Mouse (Mus musculus): Measurements from ENCODE around the gene Mapk12.

Mapk12 gene

GRCm38 (mm10) chr15:89171526-89172051, 31.1 kb upstream of the Mapk12 start:
- DNase-seq (ENCODE audit: low spot score in 2 of 2): no peak

DNA sequence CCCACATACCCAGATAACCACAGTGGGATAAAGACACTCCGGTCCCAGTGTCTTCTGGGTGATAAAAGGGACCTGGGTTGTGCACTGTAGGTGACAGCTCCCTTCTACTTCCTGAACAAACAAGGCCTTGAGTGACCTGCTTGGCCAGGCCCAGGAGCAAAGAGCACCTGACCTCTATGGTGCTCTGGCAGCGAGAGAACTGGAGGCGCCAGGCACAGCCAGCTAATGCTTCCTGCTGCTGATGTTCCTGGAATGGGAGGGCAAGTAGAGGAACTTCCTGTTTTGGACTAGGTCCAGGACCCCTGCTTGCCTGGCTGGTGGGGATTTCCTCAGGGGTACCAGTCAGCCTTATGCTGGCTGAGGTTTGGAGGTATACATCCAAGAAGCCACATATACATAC, 29.6 kb upstream of the Mapk12 start:
- no peak for DNase-seq (ENCODE audit: low spot score in 2 of 2)

DNA sequence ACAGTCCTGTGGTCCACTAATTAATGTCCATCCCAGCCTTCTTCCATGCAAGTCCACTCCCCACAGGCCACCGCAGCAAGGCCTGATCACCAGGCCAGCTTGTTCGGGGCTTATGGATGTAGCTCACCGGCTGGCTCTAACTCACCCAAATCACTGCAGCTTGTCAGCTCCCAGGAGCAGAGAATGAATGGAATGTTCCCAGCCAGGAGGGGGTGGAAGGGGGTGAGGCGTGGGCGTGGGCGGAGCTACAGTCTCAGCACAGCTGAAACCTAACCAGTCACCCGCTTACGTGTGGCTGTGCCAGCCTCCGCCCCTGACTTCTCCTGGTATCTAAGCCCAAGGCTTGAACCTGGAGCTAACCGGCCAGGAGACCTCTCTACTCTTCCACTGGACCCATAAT, 28.9 kb upstream of the Mapk12 start:
- peak; percentile 74 to 84 for DNase-seq (ENCODE audit: low spot score in 2 of 2)

DNA sequence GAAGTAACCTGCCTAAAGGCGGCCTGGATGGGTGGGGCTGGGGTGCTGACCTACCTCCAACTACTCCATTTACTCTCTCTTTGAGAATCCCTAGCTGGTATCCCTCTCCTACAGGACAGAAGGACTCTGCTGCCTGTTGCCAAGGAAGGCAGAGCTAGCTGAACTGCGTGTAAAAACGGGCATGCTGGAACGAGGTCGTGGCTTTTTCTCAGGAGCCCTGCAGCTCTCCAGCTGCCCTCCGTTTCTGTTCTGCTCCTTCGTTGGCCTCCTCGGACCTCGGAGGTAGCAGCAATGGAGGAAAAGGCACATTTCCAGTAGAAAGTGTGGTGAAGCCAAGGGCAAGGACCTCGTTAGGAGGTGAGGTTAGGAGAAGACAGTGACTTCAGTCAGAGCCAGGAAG, 28.4 kb upstream of the Mapk12 start:
- no peak for DNase-seq (ENCODE audit: low spot score in 2 of 2)

DNA sequence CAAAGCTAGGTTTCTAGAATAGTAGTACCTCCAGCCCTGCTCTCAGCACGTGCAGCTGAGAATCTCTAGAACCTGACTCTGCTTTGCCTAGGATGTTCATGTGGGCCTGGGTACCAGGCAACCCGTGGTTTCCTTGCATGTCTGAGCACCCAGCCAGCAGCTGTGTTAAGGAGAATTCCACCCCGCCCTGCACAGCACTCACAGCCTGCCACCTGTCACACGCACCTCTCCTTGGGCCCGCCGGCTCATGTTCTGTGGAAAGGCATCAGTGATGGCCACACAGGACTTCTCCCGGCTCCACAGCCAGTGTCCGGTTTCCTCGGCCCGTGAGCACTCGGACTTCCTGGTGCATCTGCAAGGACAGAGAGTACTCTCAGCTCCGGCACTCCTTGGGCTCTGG, 25.0 kb upstream of the Mapk12 start:
- DNase-seq (ENCODE audit: low spot score in 2 of 2): no peak

DNA sequence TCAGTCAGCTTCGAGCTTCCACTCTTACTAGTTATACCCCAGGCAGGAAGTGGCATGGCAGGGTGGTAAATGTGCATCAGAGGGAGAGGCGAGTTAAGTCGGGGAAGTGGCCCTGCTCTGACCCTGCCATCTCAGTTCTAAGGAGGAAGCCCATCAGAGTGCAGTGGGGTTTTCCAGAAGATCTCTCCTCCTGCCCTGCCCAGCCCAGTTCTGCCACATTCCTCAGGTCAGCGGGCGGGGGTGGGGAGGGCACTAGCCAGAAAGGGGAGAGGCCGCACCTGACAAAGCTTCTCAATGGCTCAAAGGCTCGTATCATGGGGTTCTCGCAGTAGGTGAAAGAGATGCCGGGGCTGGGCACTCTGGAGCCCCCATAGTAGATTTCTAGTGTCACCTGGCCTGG, 20.9 kb upstream of the Mapk12 start:
- DNase-seq (ENCODE audit: low spot score in 2 of 2): no peak

DNA sequence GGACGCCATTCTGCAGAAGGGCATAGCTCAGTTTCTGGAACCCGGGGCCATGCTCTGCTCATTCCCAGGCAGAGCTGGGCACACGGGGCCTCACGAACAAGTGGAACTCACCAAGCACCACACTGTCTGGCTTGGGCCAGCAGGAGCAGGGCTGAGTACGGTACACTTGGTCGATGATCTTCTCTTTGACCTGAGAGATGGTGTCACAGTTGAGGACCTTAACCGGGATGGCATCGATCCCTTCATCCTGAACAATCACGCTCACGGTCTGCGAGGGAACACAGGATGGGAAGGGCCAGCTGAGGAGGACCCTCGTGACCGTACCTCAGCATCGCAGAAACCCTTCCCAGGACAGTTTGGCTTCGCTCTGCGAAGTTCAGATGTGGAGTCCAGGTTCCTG, 18.0 kb upstream of the Mapk12 start:
- no peak for DNase-seq (ENCODE audit: low spot score in 2 of 2)

GRCm38 (mm10) chr15:89157954-89158353, 17.5 kb upstream of the Mapk12 start:
- no peak for DNase-seq (ENCODE audit: low spot score in 2 of 2)

DNA sequence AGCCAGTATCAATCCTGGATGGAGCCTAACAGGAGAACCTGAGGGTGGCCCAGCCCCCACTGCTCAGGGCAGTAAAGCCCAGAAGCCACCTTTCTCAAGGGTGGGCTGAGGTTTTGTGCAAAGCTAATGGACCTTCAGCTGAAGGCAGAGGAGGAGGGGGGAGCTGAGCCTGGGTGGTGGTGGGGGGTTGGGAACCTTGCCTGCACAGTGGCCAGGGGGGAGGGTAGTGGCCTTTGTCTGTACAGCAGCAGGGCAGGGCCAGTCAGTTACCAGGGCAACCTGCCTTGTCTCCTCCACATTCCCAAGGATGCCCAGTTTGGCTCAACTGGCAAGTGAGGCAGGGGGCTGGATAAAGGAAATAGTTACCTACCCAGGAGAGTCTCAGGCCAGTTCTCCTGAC, 11.8 kb upstream of the Mapk12 start:
- no peak for DNase-seq (ENCODE audit: low spot score in 2 of 2)

DNA sequence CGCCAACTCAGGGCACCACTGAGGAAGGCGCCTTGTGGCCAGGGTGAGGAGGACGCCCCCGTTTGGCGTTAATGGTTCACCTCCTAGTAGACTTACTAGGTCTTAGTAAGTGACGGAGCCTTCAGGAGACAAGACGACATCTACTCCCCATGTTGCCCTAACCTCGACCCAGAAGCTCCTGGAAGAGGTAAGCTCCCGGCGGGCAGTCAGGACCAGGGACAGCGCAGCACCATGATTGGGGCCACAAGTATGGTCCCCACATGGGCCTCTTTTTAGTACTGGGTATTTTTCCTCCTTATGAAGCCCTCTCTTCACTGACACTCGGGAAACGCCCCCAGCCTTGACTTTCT, 9.5 kb upstream of the Mapk12 start:
- DNase-seq (ENCODE audit: low spot score in 2 of 2): no peak

- no peak for DNase-seq (ENCODE audit: low spot score in 2 of 2)
These were observed 9.0 kb upstream of the Mapk12 start, which contains the start of gene Mapk11 for GRCm38 (mm10) chr15:89149271-89150040. TSS of gene Mapk11 (minus strand) at chr15:89149628.

DNA sequence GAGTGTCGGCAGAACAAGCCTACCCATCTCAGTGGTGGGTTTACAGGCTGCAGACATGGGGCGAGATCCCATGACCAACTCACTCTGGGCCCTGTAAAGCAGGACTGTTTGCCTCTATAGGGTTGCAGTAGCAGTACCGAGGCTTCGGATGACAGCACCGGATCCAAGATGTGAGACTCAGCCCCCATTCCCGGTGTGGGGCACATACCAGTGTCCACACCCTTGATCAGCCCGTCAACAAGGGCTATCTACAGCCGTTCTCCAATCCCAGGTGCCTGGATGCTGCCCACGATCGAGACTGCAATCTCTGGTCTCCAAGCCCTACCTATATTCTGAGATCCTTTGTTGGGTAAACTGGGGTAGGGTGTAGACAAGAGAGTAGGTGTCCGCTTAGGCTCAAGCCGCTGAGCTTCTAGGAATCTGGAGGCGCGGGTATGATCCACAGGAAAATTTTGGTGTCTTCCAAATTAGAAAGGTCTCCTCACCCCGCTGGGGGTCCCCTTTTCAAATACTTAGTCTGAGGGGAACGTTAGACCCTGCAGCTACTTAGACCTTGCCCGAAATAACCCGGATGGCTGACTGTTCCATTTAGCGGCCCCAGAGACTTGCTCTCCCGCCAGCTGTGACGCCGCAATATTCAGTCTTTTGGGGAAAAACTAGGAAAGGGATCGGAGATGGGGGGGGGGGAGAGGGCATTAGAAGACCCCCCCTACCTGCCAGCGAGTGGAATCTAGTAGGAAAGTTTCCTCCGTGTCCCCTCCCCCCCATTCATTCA, 8.2 kb upstream of the Mapk12 start:
- no peak for DNase-seq (ENCODE audit: low spot score in 2 of 2)

DNA sequence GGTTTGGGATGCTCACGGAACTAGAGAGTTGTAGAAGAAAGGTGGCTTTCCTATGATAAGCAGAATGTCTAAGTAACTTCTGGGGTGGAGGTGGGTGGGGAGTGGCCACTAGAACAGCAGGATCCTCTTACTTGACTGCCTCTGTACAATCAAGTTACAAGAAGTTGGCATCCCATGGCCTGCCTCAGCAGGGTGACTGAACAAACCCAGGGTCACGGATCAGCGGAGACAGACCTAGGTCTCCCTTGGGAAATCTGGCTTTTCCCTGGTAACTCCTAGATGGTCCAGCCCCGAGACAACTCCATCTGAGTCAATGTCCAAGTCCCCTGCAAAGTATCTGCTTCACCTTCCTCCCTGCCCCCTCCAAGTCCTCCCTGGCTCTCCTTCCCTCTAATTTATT, 7.4 kb upstream of the Mapk12 start:
- no peak for DNase-seq (ENCODE audit: low spot score in 2 of 2)

GRCm38 (mm10) chr15:89147456-89147855, 7.0 kb upstream of the Mapk12 start:
- DNase-seq (ENCODE audit: low spot score in 2 of 2): no peak

GRCm38 (mm10) chr15:89147024-89147423, 6.5 kb upstream of the Mapk12 start:
- DNase-seq (ENCODE audit: low spot score in 2 of 2): no peak

DNA sequence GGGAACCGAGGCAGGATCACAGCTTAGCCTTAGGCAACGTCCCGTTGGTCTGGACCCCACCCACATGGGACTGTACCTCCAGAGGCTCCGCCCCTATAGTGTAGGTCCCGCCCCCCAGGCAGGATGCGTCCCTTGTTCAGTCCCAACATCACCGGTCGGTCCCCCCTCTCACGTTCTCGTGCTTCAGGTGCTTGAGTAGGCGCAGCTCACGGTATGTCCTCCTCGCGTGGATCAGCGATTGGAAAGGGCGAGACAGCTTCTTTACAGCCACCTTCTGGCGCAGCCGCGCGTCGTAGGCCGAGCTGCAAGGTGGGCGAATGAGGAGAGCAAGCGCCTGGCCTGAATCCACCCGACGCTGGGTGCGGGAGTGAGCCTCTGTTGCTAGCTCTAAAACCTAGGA, 6.0 kb upstream of the Mapk12 start:
- no peak for DNase-seq (ENCODE audit: low spot score in 2 of 2)

DNA sequence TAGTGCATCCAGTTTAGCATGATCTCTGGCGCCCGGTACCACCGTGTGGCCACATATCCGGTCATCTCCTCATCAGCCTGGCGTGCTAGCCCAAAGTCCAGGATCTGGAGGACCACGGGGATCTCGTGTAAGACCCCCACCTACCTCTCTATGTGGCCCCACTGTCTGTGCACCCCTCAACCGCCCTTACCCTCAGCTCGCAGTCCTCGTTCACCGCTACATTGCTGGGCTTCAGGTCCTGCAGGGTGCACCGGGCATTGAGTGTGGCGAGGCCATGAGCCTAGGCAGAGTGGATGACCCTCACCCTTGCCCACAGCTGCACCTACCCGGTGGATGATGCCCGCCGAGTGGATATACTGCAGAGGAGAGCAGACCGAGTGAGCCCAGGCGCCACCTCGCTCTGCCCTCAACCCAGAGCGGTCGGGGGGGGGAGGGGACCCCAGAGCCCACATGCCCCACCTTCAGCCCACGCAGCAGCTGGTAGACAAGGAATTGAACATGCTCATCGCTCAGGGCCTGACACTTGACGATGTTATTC, 5.4 kb upstream of the Mapk12 start:
- DNase-seq (ENCODE audit: low spot score in 2 of 2): no peak

DNA sequence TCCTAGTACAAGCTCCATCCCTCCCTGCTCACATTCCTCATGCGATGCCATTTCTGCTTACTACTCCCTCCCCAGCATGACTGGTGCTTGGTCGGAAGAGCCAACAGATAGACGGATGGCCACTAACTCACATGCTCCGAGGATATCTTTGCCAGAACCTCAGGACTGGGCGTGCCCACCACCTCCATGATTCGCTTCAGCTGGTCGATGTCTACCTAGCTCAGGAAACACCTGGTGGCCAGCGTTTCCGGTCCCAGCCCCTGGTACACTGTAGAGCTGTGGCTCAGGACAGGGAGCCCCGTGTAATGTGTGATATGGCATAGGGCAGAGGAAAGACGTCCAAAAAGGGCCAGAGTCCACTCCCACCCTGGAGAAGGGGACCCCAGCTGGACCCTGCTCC, 4.5 kb upstream of the Mapk12 start:
- no peak for DNase-seq (ENCODE audit: low spot score in 2 of 2)

DNA sequence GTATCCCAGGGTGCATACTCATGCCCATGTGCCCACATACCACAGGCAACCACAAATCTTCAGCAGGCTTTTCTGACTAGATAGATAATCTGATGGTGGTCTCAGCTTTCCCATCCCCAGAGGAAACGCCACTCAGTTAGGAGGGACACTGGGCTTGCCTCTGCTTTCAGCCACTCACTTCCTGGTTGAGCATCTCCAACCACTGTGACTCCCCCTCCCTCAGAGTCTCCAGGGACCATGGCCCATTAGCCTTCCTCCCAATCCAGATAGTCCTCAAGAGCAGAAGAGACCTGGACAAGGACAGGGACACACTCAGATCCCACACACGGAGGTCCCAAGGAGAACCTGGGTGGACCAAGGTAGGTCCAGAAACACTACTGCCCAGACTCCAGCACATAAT, 2.6 kb upstream of the Mapk12 start:
- DNase-seq (ENCODE audit: low spot score in 2 of 2): no peak

- DNase-seq (ENCODE audit: low spot score in 2 of 2): no peak
These were observed 1.4 kb upstream of the Mapk12 start for GRCm38 (mm10) chr15:89141905-89142304.

DNA sequence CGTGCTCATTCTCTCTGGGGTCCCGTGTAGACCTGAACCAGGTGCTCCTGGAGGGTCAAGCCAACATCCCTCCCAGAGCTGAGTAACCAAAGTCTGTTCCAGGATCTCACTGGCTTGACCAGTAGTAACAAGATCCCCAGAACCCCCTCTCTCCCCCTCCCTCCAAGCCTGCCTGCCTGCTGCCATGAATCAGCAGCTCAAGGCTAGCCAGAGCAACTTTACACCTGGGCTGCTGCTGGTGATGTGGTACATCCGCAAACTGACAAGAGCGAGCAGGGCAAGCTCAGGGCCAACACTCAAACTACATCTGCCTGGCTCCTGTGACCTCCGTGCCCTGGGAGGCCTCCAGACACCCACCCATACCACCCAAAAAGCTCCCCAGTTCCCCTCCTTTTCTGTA, 940 bp upstream of the Mapk12 start:
- no peak for DNase-seq (ENCODE audit: low spot score in 2 of 2)

- no peak for DNase-seq (ENCODE audit: low spot score in 2 of 2)
These were observed 350 bp downstream of the Mapk12 start for GRCm38 (mm10) chr15:89140048-89140658.
